Mouse (Mus musculus): Measurements from ENCODE around the gene Lce3b. TPM values are rescaled to one million over a fixed set of nuclear protein-coding genes. Genes with fewer than 3 reads are reported as not detected.

Gene Lce3b
- polyA plus RNA-seq, 1 experiment, result not detected

DNA sequence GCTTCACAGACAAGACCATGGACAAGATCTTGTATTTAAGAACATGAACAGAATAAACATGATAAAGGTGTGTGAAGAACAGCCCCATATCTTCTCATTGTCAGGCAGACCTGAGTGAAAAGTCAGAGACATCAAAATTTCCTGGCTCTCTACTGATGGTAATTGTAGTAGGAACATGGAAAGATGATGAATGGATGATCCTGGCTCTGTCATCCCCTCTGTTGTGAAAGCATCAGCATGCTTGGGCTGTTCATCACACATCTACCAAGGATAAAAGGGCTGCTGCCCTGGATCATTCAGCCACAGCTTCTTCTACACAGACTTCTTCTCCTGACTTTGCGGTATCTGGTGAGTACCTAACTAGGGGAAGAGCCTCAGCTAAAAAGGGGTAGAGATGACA lies 24.3 kb downstream of the Lce3b start, which contains the start of gene Lce3d:
TSS of gene Lce3d (plus strand) at position 301 of the 400 bp plus-strand sequence.
- Histone ChIP-seq H3K4me3 (ENCODE audit: insufficient read depth, low read depth, low read length) (no peak within 1 kb of the TSS), H3K4me1 (ENCODE audit: control insufficient read depth, insufficient read depth, low read length) (no peaks in the 10 kb centered on the region), H3K27ac (ENCODE audit: insufficient read depth, low read depth, low read length) (no peak within 1 kb of the TSS)
- TF ChIP-seq CTCF (IDR thresholded peaks at IDR 0.05; ENCODE audit: insufficient read depth, low read depth, low read length) (no peak), POLR2A (IDR thresholded peaks at IDR 0.05; ENCODE audit: insufficient read depth, low read depth, low read length) (no peak)
- 93% methylated on average over 1 of the region's 1 CpGs for WGBS

DNA sequence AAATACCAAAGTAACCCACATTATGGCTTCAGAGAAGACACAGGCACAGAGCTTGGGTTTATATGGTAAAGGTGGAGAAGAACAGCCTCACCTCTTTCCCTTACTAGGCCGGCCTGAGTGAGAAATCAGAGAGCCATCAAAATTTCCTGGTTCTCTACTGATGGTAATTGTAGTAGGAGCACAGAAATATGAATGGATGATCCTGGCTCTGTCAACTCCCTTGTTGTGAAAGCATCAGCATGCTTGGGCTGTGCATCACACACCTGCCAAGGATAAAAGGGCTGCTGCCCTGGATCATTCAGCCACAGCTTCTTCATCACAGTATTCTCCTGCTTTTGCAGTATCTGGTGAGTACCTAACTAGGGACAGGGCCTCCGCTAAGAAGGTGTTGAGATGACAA lies 34.0 kb downstream of the Lce3b start, which contains the start of gene Lce3e:
TSS of gene Lce3e (plus strand) at position 301 of the 400 bp plus-strand sequence.
- Histone ChIP-seq H3K27ac (ENCODE audit: insufficient read depth, low read depth, low read length) (no peak within 1 kb of the TSS), H3K4me3 (ENCODE audit: insufficient read depth, low read depth, low read length) (no peak within 1 kb of the TSS), H3K4me1 (ENCODE audit: control insufficient read depth, insufficient read depth, low read length) (no peaks in the 10 kb centered on the region)
- 92% methylated on average over 2 of the region's 2 CpGs for WGBS
- TF ChIP-seq CTCF (IDR thresholded peaks at IDR 0.05; ENCODE audit: insufficient read depth, low read depth, low read length), result no peak
- no peak for TF ChIP-seq POLR2A (IDR thresholded peaks at IDR 0.05; ENCODE audit: insufficient read depth, low read depth, low read length)

DNA sequence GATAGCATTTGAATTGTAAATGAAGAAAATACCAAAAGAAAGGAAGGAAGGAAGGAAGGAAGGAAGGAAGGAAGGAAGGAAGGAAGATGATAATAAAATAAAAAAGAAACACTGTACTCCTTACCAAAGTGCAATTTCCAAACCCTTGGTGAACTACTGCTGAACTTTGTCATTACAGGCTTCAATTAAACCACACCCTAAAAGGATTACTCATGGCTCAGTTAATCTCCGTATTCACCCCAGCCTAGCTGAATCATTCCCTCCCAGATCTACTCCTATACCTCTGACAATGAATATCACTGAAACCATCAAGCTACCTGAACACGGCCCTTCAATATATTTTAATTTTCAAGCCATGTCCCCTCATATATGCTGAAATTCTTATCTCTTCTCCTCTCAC lies 45.7 kb downstream of the Lce3b start:
- no peak overlapping the region for H3K4me3 ChIP-seq (ENCODE audit: insufficient read depth, low read depth, low read length)
- TF ChIP-seq CTCF (IDR thresholded peaks at IDR 0.05; ENCODE audit: insufficient read depth, low read depth, low read length) (no peak), POLR2A (IDR thresholded peaks at IDR 0.05; ENCODE audit: insufficient read depth, low read depth, low read length) (no peak)
- H3K4me1 ChIP-seq (ENCODE audit: control insufficient read depth, insufficient read depth, low read length), result no peaks in the 10 kb centered on the region
- whole genome bisulfite sequencing, result 59% methylated on average over 2 of the region's 2 CpGs
- no peak overlapping the region for H3K27ac ChIP-seq (ENCODE audit: insufficient read depth, low read depth, low read length)

Other genes starting within 250 kb of the Lce3b start
- gene Lce1d, start 245.8 kb upstream of the Lce3b start, polyA plus RNA-seq (2012; ENCODE audit: insufficient read depth, insufficient read length, low replicate concordance, missing spikeins), result not detected in 2 replicates
- gene Lce1e, start 223.9 kb upstream of the Lce3b start, polyA plus RNA-seq (2012; ENCODE audit: insufficient read depth, insufficient read length, low replicate concordance, missing spikeins), result not detected in 2 replicates
- not detected in 2 replicates for gene Lce1f, start 212.6 kb upstream of the Lce3b start, polyA plus RNA-seq (2012; ENCODE audit: insufficient read depth, insufficient read length, low replicate concordance, missing spikeins)
- gene Gm38119, start 193.9 kb upstream of the Lce3b start, polyA plus RNA-seq (2012; ENCODE audit: insufficient read depth, insufficient read length, low replicate concordance, missing spikeins), result not detected in 2 replicates
- not detected in 2 replicates for gene Lce1g, start 180.6 kb upstream of the Lce3b start, polyA plus RNA-seq (2012; ENCODE audit: insufficient read depth, insufficient read length, low replicate concordance, missing spikeins)
- not detected in 2 replicates for gene Lce1h, start 167.9 kb upstream of the Lce3b start, polyA plus RNA-seq (2012; ENCODE audit: insufficient read depth, insufficient read length, low replicate concordance, missing spikeins)
- gene Lce1i, start 154.1 kb upstream of the Lce3b start, polyA plus RNA-seq (2012; ENCODE audit: insufficient read depth, insufficient read length, low replicate concordance, missing spikeins), result not detected in 2 replicates
- gene Lce1j, start 142.5 kb upstream of the Lce3b start, polyA plus RNA-seq (2012; ENCODE audit: insufficient read depth, insufficient read length, low replicate concordance, missing spikeins), result not detected in 2 replicates
- gene Lce1k, start 125.1 kb upstream of the Lce3b start, polyA plus RNA-seq (2012; ENCODE audit: insufficient read depth, insufficient read length, low replicate concordance, missing spikeins), result not detected in 2 replicates
- gene Kprp, start 105.7 kb upstream of the Lce3b start, polyA plus RNA-seq (2012; ENCODE audit: insufficient read depth, insufficient read length, low replicate concordance, missing spikeins), result not detected in 2 replicates
- not detected in 2 replicates for gene Lce1l, start 81.7 kb upstream of the Lce3b start, polyA plus RNA-seq (2012; ENCODE audit: insufficient read depth, insufficient read length, low replicate concordance, missing spikeins)
- not detected in 2 replicates for gene 2310050C09Rik, start 62.8 kb upstream of the Lce3b start, polyA plus RNA-seq (2012; ENCODE audit: insufficient read depth, insufficient read length, low replicate concordance, missing spikeins)
- not detected in 2 replicates for gene Lce3a, start 6.7 kb upstream of the Lce3b start, polyA plus RNA-seq (2012; ENCODE audit: insufficient read depth, insufficient read length, low replicate concordance, missing spikeins)
- gene Lce3c, start 11.5 kb downstream of the Lce3b start, polyA plus RNA-seq (2012; ENCODE audit: insufficient read depth, insufficient read length, low replicate concordance, missing spikeins), result not detected in 2 replicates
- not detected in 2 replicates for gene Lce3d, start 24.4 kb downstream of the Lce3b start, polyA plus RNA-seq (2012; ENCODE audit: insufficient read depth, insufficient read length, low replicate concordance, missing spikeins)
- not detected in 2 replicates for gene Lce3e, start 34.1 kb downstream of the Lce3b start, polyA plus RNA-seq (2012; ENCODE audit: insufficient read depth, insufficient read length, low replicate concordance, missing spikeins)
- not detected in 2 replicates for gene Lce3f, start 59.2 kb downstream of the Lce3b start, polyA plus RNA-seq (2012; ENCODE audit: insufficient read depth, insufficient read length, low replicate concordance, missing spikeins)
- gene Crct1, start 82.7 kb downstream of the Lce3b start, polyA plus RNA-seq (2012; ENCODE audit: insufficient read depth, insufficient read length, low replicate concordance, missing spikeins), result not detected in 2 replicates
- not detected in 2 replicates for gene Lce1m, start 86.1 kb downstream of the Lce3b start, polyA plus RNA-seq (2012; ENCODE audit: insufficient read depth, insufficient read length, low replicate concordance, missing spikeins)
- not detected in 2 replicates for gene Gm4858, start 135.8 kb downstream of the Lce3b start, polyA plus RNA-seq (2012; ENCODE audit: insufficient read depth, insufficient read length, low replicate concordance, missing spikeins)
- not detected in 2 replicates for gene Crnn, start 211.8 kb downstream of the Lce3b start, polyA plus RNA-seq (2012; ENCODE audit: insufficient read depth, insufficient read length, low replicate concordance, missing spikeins)